Mouse (Mus musculus) hindbrain, postnatal 0 days (tissue): Measurements from ENCODE around the gene Ddx23. TPM values are rescaled to one million over a fixed set of nuclear protein-coding genes. Genes with fewer than 3 reads are reported as not detected.
A peak's percentile ranks its signal among the peaks of the same experiment; 100 is the strongest.

Source experiments
- ATAC-seq: fragments of 200-750 bp; cut with Nextera tagmentation; 2 replicates; pipeline ENCODE4 v1.8.0; 2017; ENCODE audit warnings: mild to moderate bottlenecking, moderate TSS enrichment, moderate library complexity
- DNase-seq: peaks from one replicate; pipeline ENCODE4 v3.0.0-alpha.2; 2015; ENCODE audit warnings: low spot score
- H3K27ac ChIP-seq: fragments of 300-500 bp; sonication (generic); 2 replicates; pipeline ENCODE4 v1.5.1; 2014; ENCODE audit warnings: mild to moderate bottlenecking
- H3K27me3 ChIP-seq: fragments of 300-500 bp; sonication (generic); 2 replicates; pipeline ENCODE4 v1.6.1; 2014; ENCODE audit warnings: low read length, mixed read lengths; ENCODE audit not compliant: insufficient read depth
- H3K36me3 ChIP-seq: fragments of 300-500 bp; sonication (generic); 2 replicates; pipeline ENCODE4 v1.6.1; 2014; ENCODE audit warnings: low read length, mixed read lengths; ENCODE audit not compliant: insufficient read depth
- H3K4me1 ChIP-seq: fragments of 300-500 bp; sonication (generic); 2 replicates; pipeline ENCODE4 v1.6.1; 2014; ENCODE audit warnings: antibody characterized with exemption, low read length, mixed read lengths; ENCODE audit not compliant: insufficient read depth
- H3K4me2 ChIP-seq: fragments of 300-500 bp; sonication (generic); 2 replicates; pipeline ENCODE4 v1.6.1; 2014; ENCODE audit warnings: low read depth, mild to moderate bottlenecking, low read length, moderate library complexity, mixed read lengths
- H3K4me3 ChIP-seq: fragments of 300-500 bp; sonication (generic); 2 replicates; pipeline ENCODE4 v1.5.1; 2014; ENCODE audit warnings: low read length
- H3K9ac ChIP-seq: fragments of 300-500 bp; sonication (generic); replicated peaks from 2 replicates; pipeline ENCODE4 v1.6.1; 2014; ENCODE audit warnings: mild to moderate bottlenecking, low read length, moderate library complexity, mixed read lengths
- H3K9me3 ChIP-seq: fragments of 300-500 bp; sonication (generic); 2 replicates; pipeline ENCODE4 v1.6.1; 2016; ENCODE audit warnings: low read length, mixed read lengths
- CTCF ChIP-seq: IDR thresholded peaks from 2 replicates; pipeline ENCODE4 v1.5.1; 2016; ENCODE audit warnings: antibody characterized with exemption, control low read depth, low read depth
- WGBS: fragments of 180-500 bp; shearing (Covaris S2); extraction: QIAGEN DNeasy Blood & Tissue Kit; methylation state at CpG from one replicate; pipeline ENCODE4 v1.1.7; 2014; 5-methylcytosine and 5-hydroxymethylcytosine counted together
- polyA plus RNA-seq: library from polyadenylated mRNA; unstranded; fragments of >200 nt; fragmentation: Nextera tagmentation; extraction: Ambion mirVana; gene quantifications from 2 replicates; pipeline ENCODE4 v1.2.1, GENCODE M21; 2015
- total RNA-seq: library from RNA; depleted of rRNA; stranded (reverse); fragments of >200 nt; gene quantifications from 2 replicates; pipeline ENCODE4 v1.2.3, GENCODE M21; 2014

Gene Ddx23
- total and polyA plus RNA-seq, 2 experiments from 2014 or later, result 20.1 to 52.9 TPM

DNA sequence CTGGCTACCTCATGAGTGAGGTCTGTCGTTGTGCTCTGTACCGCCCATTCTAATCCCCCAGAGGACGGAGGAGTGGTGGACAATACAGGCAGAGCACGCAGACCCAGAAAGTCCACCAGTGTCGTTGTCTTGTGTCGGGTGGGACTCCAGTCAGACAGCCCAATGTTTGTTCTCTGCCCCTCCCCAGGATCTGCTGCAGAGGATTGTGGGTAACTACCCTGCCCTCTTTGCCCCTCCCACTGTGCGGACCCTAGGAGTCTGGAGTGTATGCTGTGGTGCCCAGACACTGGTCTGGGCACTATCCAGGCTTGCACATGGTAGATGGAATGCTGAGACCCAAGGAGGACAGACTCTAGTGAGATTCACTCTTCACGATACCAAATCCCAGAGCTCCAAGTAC lies 33.5 kb upstream of the Ddx23 start:
- H3K4me1 ChIP-seq, result peaks cover 5% of the 10 kb centered on the region; the same call in 1 of the 2 replicates
- WGBS, result 48% methylated on average over 8 of the region's 8 CpGs
- DNase-seq, result no peak
- no peak overlapping the region for H3K4me2 ChIP-seq
- no peaks in the 10 kb centered on the region for H3K9me3 ChIP-seq
- H3K27ac ChIP-seq, result no peak overlapping the region
- no peak for ATAC-seq
- no peak overlapping the region for H3K4me3 ChIP-seq
- H3K9ac ChIP-seq, result no peak overlapping the region
- peaks cover 4% of the 10 kb centered on the region; the same call in 1 of the 2 replicates for H3K27me3 ChIP-seq
- TF ChIP-seq CTCF, result no peak
- H3K36me3 ChIP-seq, result no peaks in the 10 kb centered on the region

DNA sequence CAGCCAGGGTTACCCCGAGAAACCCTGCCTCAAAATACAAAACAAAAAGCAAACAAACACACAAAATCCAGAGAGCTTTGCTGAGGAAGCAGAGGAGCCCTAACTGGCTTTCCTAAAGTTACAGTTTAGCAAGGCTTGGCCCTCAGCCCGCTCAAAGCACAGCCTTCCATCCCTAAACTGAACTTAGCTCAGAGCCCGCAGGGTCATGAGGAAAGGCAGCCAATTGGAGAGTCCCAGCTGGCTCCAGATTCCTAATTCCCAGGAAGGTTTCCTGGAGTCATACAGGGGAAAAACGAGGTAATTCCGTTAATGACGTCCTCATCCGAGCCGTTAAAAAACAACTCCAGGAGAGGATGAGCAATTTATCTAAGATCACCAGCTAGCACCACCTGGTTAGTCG lies 33.0 kb upstream of the Ddx23 start:
- H3K4me2 ChIP-seq, result no peak overlapping the region
- H3K9ac ChIP-seq, result no peak overlapping the region
- no peaks in the 10 kb centered on the region for H3K36me3 ChIP-seq
- peaks cover 6% of the 10 kb centered on the region; the same call in 1 of the 2 replicates for H3K4me1 ChIP-seq
- DNase-seq (no peak), ATAC-seq (no peak)
- WGBS, result 43% methylated on average over 9 of the region's 9 CpGs
- no peaks in the 10 kb centered on the region for H3K27me3 ChIP-seq
- no peaks in the 10 kb centered on the region for H3K9me3 ChIP-seq
- H3K4me3 ChIP-seq, result no peak overlapping the region
- no peak for TF ChIP-seq CTCF
- H3K27ac ChIP-seq, result no peak overlapping the region

DNA sequence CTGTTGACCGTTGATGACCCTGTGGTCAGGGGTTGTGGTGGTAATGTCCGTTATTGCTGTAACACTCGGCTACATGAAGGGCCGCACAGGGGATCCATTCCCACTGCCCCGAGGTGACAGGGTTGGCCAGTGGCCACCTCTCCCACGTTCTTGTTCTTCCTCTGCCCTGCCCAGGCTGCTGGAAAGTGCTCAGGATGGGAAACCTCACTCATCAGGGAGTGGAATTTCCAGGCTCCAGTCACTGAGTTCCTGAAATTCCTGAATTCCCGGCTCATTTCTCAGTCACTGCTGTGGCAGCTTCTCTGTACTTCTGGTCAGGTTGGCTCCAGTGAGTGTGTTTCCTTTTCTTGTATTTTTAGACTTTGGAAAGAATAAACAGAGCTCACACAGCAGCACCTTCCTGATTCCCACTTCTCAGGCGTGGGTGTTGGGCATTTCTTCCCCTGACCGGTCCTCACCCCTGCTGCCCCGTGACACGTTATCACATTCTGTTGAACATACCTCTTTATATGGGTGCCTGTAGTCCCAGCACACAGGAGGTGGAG lies 29.5 kb upstream of the Ddx23 start:
- Histone ChIP-seq H3K36me3 (no peaks in the 10 kb centered on the region), H3K9ac (no peak overlapping the region), H3K9me3 (no peaks in the 10 kb centered on the region), H3K4me1 (peaks cover 6% of the 10 kb centered on the region; the same call in 1 of the 2 replicates), H3K4me3 (no peak overlapping the region), H3K27me3 (no peaks in the 10 kb centered on the region), H3K4me2 (no peak overlapping the region), H3K27ac (no peak overlapping the region)
- TF ChIP-seq CTCF, result no peak
- 48% methylated on average over 11 of the region's 11 CpGs for WGBS
- no peak for ATAC-seq
- DNase-seq, result no peak

DNA sequence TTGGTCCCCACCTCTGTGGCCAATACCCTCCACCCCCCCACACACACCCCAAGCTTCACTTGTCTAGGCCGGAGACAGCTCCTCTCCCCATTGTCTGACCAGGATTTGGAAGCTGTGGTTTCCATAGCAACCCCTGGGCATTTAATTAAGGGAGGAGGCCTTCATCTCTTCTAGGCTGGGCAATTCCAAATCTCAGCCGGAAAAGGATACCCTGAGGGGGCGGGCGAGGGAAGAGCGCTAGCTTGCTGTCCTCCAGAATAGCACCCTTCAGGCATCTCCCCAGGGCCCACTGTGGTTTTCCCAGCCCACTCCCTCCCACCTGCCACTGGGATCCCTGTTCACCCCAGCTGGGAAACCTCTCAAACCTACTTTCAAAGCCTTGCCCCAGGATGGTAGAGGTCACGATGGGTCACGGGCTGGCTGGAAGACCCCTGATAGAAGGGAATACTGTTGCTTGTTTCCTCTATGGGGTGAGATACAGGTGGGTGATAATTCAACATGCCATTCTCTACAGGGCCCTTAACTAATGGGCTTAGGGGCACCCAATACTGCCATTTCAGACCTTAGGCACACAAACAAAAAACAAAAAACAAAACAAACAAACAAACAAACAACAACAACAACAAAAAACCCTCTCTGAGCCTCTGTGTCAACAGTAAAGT lies 28.9 kb upstream of the Ddx23 start:
- peaks cover 6% of the 10 kb centered on the region; the same call in 1 of the 2 replicates for H3K4me1 ChIP-seq
- 13% methylated on average over 7 of the region's 7 CpGs for WGBS
- TF ChIP-seq CTCF, result no peak
- no peaks in the 10 kb centered on the region for H3K27me3 ChIP-seq
- no peak overlapping the region for H3K4me2 ChIP-seq
- ATAC-seq, result 0 out of 2 replicates have a peak, but pooled peaks have one; percentile 38
- no peak overlapping the region for H3K27ac ChIP-seq
- peak; percentile 72 for DNase-seq
- H3K9me3 ChIP-seq, result no peaks in the 10 kb centered on the region
- no peak overlapping the region for H3K4me3 ChIP-seq
- H3K9ac ChIP-seq, result no peak overlapping the region
- H3K36me3 ChIP-seq, result no peaks in the 10 kb centered on the region

DNA sequence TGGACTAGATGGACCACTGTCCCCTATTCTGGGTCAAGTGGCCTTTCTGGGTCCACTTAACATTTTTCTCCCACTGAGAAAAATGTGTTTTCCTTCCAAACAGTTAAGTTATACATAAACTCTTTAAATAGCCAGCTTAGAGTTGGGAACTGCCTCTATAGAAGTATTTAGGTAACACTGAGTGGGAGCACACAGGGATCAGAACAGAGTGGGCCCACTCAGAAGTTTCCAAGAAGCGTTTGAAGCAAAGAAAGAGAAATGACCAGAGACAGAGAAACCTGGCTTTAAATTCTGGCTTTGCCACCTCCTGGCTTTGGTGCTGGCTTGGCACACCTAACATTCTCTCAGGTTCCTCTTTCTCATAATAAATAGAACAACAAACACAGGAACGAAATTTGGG lies 27.0 kb upstream of the Ddx23 start:
- no peak for TF ChIP-seq CTCF
- Histone ChIP-seq H3K27ac (no peak overlapping the region), H3K9ac (no peak overlapping the region), H3K27me3 (no peaks in the 10 kb centered on the region), H3K36me3 (no peaks in the 10 kb centered on the region), H3K4me1 (peaks cover 6% of the 10 kb centered on the region; the same call in 1 of the 2 replicates), H3K4me3 (no peak overlapping the region), H3K9me3 (no peaks in the 10 kb centered on the region), H3K4me2 (no peak overlapping the region)
- no peak for ATAC-seq
- DNase-seq, result no peak
- 80% methylated on average over 2 of the region's 2 CpGs for WGBS

DNA sequence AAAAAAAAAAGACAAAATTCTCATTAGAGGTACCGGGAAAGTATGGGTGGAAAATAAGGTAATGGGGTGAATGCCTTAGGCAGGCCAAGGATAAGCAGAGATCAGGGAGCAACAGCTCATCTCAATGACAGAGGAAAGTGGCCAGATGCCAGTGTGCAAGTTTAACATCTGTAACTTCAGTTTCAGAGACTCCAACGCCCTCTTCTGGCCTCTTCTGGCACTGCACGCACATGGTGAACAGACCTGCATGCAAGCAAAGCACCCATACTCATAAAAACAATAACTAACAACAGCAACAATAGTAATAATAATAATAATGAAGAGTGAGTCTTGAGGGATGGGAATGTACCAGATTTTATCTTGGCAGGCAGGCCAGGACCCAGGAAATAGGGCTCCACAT lies 23.2 kb upstream of the Ddx23 start:
- Histone ChIP-seq H3K4me2 (no peak overlapping the region), H3K27ac (no peak overlapping the region), H3K9me3 (no peaks in the 10 kb centered on the region), H3K27me3 (no peaks in the 10 kb centered on the region), H3K4me3 (no peak overlapping the region), H3K4me1 (no peaks in the 10 kb centered on the region), H3K36me3 (no peaks in the 10 kb centered on the region), H3K9ac (no peak overlapping the region)
- no peak for DNase-seq
- TF ChIP-seq CTCF, result peak; percentile 32; the same call in 1 of the 2 replicates
- ATAC-seq, result no peak
- WGBS, result 69% methylated on average over 3 of the region's 3 CpGs

DNA sequence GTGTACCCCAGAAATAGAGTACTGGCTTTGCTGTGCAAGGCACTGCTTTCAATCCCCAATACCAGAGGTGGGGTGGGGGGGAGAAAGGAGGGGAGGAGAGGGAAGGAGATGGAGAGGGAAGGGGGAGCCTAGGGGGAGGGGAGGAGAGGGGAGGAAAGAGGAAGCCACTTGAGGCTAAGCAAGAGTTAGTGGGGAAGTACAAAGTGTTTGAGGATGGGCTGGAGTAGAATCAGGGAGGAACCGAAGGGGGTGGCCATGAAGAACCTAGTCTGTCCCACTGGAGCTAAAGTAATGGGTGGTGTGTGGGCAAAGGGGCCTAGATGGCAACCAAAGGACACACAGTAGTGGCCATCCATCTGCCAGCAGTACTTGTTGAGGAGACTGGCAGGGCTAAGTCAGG lies 21.1 kb upstream of the Ddx23 start:
- H3K4me3 ChIP-seq, result no peak overlapping the region
- H3K4me2 ChIP-seq, result no peak overlapping the region
- DNase-seq (no peak), ATAC-seq (no peak)
- no peak overlapping the region for H3K27ac ChIP-seq
- H3K9ac ChIP-seq, result no peak overlapping the region
- no peaks in the 10 kb centered on the region for H3K4me1 ChIP-seq
- no peaks in the 10 kb centered on the region for H3K36me3 ChIP-seq
- no peak for TF ChIP-seq CTCF
- H3K27me3 ChIP-seq, result no peaks in the 10 kb centered on the region
- H3K9me3 ChIP-seq, result no peaks in the 10 kb centered on the region
- WGBS, result 100% methylated on average over 1 of the region's 1 CpGs
